Mouse (Mus musculus): ENCODE measurements around the gene Ostm1. TPM values are rescaled to one million over a fixed set of nuclear protein-coding genes. Genes with fewer than 3 reads are reported as not detected.

Ostm1 gene
- polyA plus RNA-seq, 1 experiment from 2014 or later, result 12.2 TPM

DNA sequence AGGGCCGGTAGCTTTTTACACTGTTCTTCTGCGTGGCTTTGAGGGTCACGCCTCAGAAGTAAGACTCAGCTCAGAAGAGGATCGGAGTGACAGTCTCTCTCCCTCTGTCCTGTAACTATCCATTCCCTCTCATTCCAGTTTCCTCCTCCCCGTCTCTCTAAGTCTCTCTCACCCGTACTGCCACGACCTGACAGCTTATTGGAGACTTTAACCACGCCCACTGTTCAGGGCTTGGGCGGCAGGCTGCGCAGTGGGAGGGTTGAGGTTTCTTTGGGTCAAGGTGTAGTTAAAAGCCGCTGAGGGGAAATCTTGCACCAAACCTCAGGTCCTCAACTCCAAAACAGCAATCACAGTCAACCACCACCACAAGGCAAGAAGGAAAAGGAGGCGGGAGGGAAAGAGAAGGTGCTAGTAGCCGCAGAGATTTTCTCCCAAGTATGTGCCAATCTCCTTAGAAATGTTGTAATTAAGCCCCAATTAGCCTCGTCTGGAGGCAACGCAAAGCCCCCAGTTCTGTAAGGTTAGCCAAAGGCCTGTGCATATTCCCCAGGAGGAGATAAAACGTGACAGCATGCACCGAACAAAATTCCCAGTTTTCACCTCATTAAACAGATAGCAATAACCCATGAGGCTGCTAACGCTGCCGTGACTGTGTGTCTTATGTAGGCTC lies 131.9 kb downstream of the Ostm1 start:
- Histone ChIP-seq H3K4me1 (replicated peaks) (no peaks in the 10 kb centered on the region), H3K4me3 (replicated peaks) (no peak overlapping the region), H3K27me3 (peaks cover 35% of the 10 kb centered on the region), H3K9me3 (replicated peaks) (no peaks in the 10 kb centered on the region), H3K9ac (no peak overlapping the region), H3K27ac (replicated peaks) (no peak overlapping the region), H3K36me3 (replicated peaks) (no peaks in the 10 kb centered on the region), H3K4me2 (peak overlapping the region; percentile 51)
- 22% methylated on average over 19 of the region's 19 CpGs for WGBS (ENCODE audit: insufficient replicate concordance)
- ATAC-seq (ENCODE audit: insufficient read depth), result no peak

DNA sequence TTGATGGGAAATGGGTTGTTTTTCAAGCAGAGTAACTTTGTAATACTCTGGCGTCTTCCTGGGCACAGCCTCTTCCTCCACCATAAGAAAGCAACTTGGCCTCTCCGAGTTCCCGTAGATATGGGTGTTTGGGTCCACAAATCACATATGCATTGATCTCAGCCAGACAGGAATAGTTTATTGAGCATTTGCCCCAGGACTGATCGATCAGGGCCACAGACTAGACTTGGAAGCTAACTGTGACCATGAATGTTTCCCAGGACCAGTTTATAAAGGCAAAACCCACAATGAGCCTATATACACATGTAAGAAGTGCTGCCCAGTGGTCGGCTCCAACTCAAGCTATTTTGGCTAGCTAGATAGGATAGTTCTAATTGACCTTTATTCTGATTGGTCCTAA lies 138.5 kb downstream of the Ostm1 start:
- 61% methylated on average over 5 of the region's 5 CpGs for WGBS (ENCODE audit: insufficient replicate concordance)
- Histone ChIP-seq H3K4me3 (replicated peaks) (no peak overlapping the region), H3K4me2 (no peak overlapping the region), H3K27me3 (no peaks in the 10 kb centered on the region), H3K9ac (no peak overlapping the region), H3K27ac (replicated peaks) (no peak overlapping the region), H3K4me1 (replicated peaks) (no peaks in the 10 kb centered on the region), H3K9me3 (replicated peaks) (no peaks in the 10 kb centered on the region), H3K36me3 (replicated peaks) (no peaks in the 10 kb centered on the region)
- no peak for ATAC-seq (ENCODE audit: insufficient read depth)

DNA sequence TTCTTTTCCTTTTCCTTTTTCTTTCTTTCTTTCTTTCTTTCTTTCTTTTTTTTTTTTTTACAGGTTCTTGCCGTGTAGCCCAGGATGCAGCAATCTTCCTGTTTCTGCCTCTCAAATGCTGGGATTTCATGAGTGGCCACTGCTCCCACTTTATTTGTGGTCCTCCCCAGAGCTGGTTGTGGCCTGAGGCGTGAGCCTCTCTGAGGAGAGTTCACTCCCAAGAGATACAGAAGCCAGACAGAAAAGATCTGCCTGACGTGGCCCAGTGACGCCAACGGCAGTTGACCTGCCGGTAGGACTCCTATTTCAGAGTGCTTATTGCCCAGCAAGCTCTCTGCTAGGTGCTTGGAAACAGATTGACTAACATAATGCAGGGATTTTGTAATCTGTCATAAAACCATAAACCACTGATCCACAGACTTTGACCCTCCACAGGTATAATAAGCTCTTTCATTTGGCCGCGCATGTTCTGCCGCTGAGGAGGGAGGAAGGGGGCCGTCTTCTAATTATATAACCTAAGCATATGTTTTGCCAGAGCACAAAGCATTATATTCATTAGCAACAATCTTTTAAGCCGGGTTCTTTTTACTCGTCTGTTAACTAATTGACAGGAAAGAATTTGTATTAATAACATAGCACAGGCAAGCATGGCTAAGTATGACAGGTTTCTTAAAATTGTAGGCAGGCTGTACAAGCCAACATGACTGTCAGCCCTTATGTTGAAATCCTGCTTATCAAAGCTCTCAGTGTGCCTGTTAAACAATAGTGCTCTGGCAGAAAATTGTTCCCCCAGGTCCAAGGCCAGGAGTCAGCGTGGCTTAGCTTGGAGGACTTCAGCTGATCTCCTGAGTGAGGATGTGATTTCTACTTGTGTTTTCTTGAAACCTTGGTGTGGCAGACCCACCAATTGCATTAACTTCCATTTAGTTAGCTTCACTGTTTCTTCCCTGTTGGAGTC lies 139.9 kb downstream of the Ostm1 start:
- Histone ChIP-seq H3K27ac (replicated peaks) (no peak overlapping the region), H3K4me3 (replicated peaks) (no peak overlapping the region), H3K4me2 (no peak overlapping the region), H3K4me1 (replicated peaks) (no peaks in the 10 kb centered on the region), H3K27me3 (no peaks in the 10 kb centered on the region), H3K9me3 (replicated peaks) (no peaks in the 10 kb centered on the region), H3K36me3 (replicated peaks) (no peaks in the 10 kb centered on the region), H3K9ac (no peak overlapping the region)
- 69% methylated on average over 13 of the region's 13 CpGs for WGBS (ENCODE audit: insufficient replicate concordance)
- ATAC-seq (ENCODE audit: insufficient read depth), result no peak

DNA sequence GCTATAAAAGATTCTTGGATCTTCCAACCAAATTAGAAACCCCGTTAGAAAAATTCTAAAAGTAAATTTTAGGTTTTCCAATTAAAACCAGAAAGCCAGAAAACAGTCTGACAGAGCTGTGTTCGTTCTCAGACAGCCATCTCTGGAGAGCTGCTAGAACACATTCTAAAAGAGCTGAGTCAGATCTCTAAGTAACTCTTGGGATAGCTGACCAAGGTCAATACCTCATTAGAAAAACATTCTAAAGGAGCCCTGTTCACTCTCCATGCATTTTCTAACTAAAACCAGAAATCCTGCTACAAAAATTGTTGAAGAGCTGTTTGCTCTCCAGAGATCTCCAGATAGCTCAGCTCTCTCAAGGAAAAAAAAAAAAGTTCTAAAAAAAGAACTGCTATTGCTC lies 146.0 kb downstream of the Ostm1 start:
- Histone ChIP-seq H3K27me3 (no peaks in the 10 kb centered on the region), H3K9ac (no peak overlapping the region), H3K4me1 (replicated peaks) (no peaks in the 10 kb centered on the region), H3K4me3 (replicated peaks) (no peak overlapping the region), H3K36me3 (replicated peaks) (no peaks in the 10 kb centered on the region), H3K9me3 (replicated peaks) (no peaks in the 10 kb centered on the region), H3K27ac (replicated peaks) (no peak overlapping the region), H3K4me2 (no peak overlapping the region)
- 46% methylated on average over 2 of the region's 2 CpGs for WGBS (ENCODE audit: insufficient replicate concordance)
- ATAC-seq (ENCODE audit: insufficient read depth), result no peak

DNA sequence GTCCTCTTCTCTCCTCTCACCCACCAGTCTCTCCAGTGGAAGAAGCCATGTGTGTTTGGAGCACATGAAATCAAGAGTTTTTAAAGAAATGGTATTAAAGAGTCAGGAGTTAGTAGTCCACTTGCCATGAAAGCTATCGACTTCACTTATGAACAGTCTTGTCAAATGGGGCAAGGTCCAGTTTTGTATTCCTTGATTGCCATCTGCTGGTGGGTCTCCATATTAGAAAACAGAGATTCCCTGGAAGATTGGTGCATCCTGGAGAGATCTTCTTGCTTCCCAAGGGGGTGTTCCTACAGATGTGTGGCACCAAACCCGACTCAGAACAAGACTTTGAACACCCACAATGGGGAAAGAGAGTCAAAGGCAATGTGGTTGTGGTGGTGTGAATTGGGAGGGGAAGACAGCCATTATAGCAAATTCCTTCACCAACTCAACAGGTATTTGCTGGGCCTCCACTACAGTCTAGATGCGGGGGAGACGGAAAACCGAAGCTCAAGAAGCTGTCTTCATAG lies 151.0 kb downstream of the Ostm1 start:
- Histone ChIP-seq H3K27me3 (no peaks in the 10 kb centered on the region), H3K4me3 (replicated peaks) (no peak overlapping the region), H3K36me3 (replicated peaks) (no peaks in the 10 kb centered on the region), H3K4me2 (no peak overlapping the region), H3K9me3 (replicated peaks) (no peaks in the 10 kb centered on the region), H3K9ac (no peak overlapping the region), H3K4me1 (replicated peaks) (no peaks in the 10 kb centered on the region), H3K27ac (replicated peaks) (no peak overlapping the region)
- no peak for ATAC-seq (ENCODE audit: insufficient read depth)
- 47% methylated on average over 5 of the region's 5 CpGs for WGBS (ENCODE audit: insufficient replicate concordance)

DNA sequence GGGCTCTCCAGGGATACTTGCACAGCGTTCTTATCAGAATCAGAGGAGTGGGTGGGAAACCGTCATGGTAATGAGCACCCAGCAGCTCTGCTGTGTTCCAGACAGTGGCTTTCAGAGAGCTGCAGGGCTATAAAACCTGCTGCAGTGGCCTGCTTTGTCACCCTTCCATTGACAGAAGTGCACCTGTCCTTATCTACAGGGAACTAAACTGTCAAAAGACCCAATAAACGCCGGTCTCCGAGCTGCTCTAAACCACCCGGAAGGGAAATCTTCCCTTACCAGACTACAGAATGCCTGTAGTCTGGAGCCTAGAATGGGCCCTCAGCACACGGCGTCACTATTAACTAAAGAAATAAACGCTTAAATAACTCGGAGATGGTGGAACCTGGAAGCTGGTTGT lies 168.2 kb downstream of the Ostm1 start:
- Histone ChIP-seq H3K4me1 (replicated peaks) (no peaks in the 10 kb centered on the region), H3K9me3 (replicated peaks) (no peaks in the 10 kb centered on the region), H3K27ac (replicated peaks) (no peak overlapping the region), H3K4me2 (no peak overlapping the region), H3K4me3 (replicated peaks) (no peak overlapping the region), H3K27me3 (no peaks in the 10 kb centered on the region; the same call in 1 of the 2 replicates), H3K36me3 (replicated peaks) (no peaks in the 10 kb centered on the region), H3K9ac (no peak overlapping the region)
- WGBS (ENCODE audit: insufficient replicate concordance), result 44% methylated on average over 10 of the region's 10 CpGs
- no peak for ATAC-seq (ENCODE audit: insufficient read depth)

Other genes starting within 250 kb of the Ostm1 start
- 2.3 and 2.7 TPM in 2 replicates for gene Afg1l, start 105.3 kb upstream of the Ostm1 start, polyA plus RNA-seq (2015; fragmentation: Nextera tagmentation; extraction: Ambion mirVana)
- 251 and 260 TPM in 2 replicates for gene Snx3, start 81.8 kb upstream of the Ostm1 start, polyA plus RNA-seq (2015; fragmentation: Nextera tagmentation; extraction: Ambion mirVana)
- gene Nr2e1, start 190 bp upstream of the Ostm1 start, polyA plus RNA-seq (2015; fragmentation: Nextera tagmentation; extraction: Ambion mirVana), result not detected in 2 replicates
- gene Sec63, start 177.7 kb downstream of the Ostm1 start, polyA plus RNA-seq (2015; fragmentation: Nextera tagmentation; extraction: Ambion mirVana), result 9.5 and 9.7 TPM in 2 replicates